ENCODE assay signal across 19 mouse cellular contexts in genomic region chr15:91000280-91001036, GRCm38 (mm10). TPM values are rescaled to one million over a fixed set of nuclear protein-coding genes. Genes with fewer than 3 reads are reported as not detected.
A peak's percentile ranks its signal among the peaks of the same experiment; 100 is the strongest.
DNase-seq lines count a peak whose midpoint lies in the region; ATAC-seq lines count a peak whose summit lies in the region.
"Had no signal": no experiment of that assay in that cellular context is flagged by ENCODE, and none has a peak within 500 bp of the region (broad histone marks: within the 10 kb centered on the region; RNA-seq: fewer than 3 reads in every experiment).

No protein-coding gene starts in this region.

- H3K4me1 ChIP-seq in forebrain, embryonic 13.5 days: peaks cover 35% of the 10 kb centered on the region
- peaks cover 18% of the 10 kb centered on the region for H3K4me1 ChIP-seq in hindbrain, embryonic 14.5 days (replicated peaks; ENCODE audit: control insufficient read depth, insufficient read depth, low read length)
- H3K4me1 ChIP-seq in midbrain, embryonic 15.5 days: peaks cover 19% of the 10 kb centered on the region
- H3K4me1 ChIP-seq: megakaryocyte, embryonic 14.5 days had no signal

- peaks cover 19% of the 10 kb centered on the region for H3K36me3 ChIP-seq in forebrain, embryonic 13.5 days (ENCODE audit: poor library complexity, severe bottlenecking)
- peaks cover 16% of the 10 kb centered on the region for H3K36me3 ChIP-seq in hindbrain, embryonic 14.5 days (replicated peaks; ENCODE audit: control insufficient read depth, insufficient read depth)
- H3K36me3 ChIP-seq in midbrain, embryonic 15.5 days (replicated peaks): no peaks in the 10 kb centered on the region
- H3K36me3 ChIP-seq: G1E had no signal

- H3K27me3 ChIP-seq in forebrain, embryonic 13.5 days: no peaks in the 10 kb centered on the region
- H3K27me3 ChIP-seq in hindbrain, embryonic 14.5 days (ENCODE audit: control insufficient read depth, insufficient read depth, low read length): no peaks in the 10 kb centered on the region
- H3K27me3 ChIP-seq in midbrain, embryonic 15.5 days (replicated peaks): no peaks in the 10 kb centered on the region
- H3K27me3 ChIP-seq: megakaryocyte, embryonic 14.5 days had no signal

- peak overlapping the region; percentile 30; the same call in 1 of the 2 replicates for H3K9ac ChIP-seq in forebrain, embryonic 13.5 days
- peak overlapping the region; percentile 9; the same call in 1 of the 2 replicates for H3K9ac ChIP-seq in hindbrain, embryonic 14.5 days
- no peak overlapping the region for H3K9ac ChIP-seq in midbrain, embryonic 15.5 days

- peak overlapping the region; percentile 78 for H3K27ac ChIP-seq in forebrain, embryonic 13.5 days
- H3K27ac ChIP-seq in hindbrain, embryonic 14.5 days: 0 out of 2 replicates have a peak overlapping the region, but pooled peaks have one; percentile 14
- peak overlapping the region; percentile 39; the same call in 1 of the 2 replicates for H3K27ac ChIP-seq in midbrain, embryonic 15.5 days
- H3K27ac ChIP-seq: heart, adult 2 months had no signal

- H3K4me3 ChIP-seq in forebrain, embryonic 13.5 days: 0 out of 2 replicates have a peak overlapping the region, but pooled peaks have one; percentile 4
- H3K4me3 ChIP-seq in hindbrain, embryonic 14.5 days (replicated peaks; ENCODE audit: low read length): no peak overlapping the region
- no peak overlapping the region for H3K4me3 ChIP-seq in midbrain, embryonic 15.5 days
- H3K4me3 ChIP-seq: heart, adult 2 months; megakaryocyte, embryonic 14.5 days had no signal

- 22% methylated on average over 21 of the region's 21 CpGs for WGBS in forebrain, embryonic 13.5 days
- 40% methylated on average over 21 of the region's 21 CpGs for WGBS in hindbrain, embryonic 14.5 days
- WGBS in midbrain, embryonic 15.5 days: 26% methylated on average over 21 of the region's 21 CpGs

- peak; percentile 50; the same call in 1 of the 2 replicates for ATAC-seq in forebrain, embryonic 13.5 days
- ATAC-seq in hindbrain, embryonic 14.5 days (ENCODE audit: low FRiP score): no peak
- ATAC-seq in midbrain, embryonic 15.5 days (replicated peaks): no peak
- ATAC-seq: CD4-positive, CD25-positive, alpha-beta regulatory T cell, adult 4 months; inflammation-experienced regulatory T-cells, adult 6 months had no signal

- peak overlapping the region; percentile 47 for H3K4me2 ChIP-seq in forebrain, embryonic 13.5 days
- peak overlapping the region; percentile 23 for H3K4me2 ChIP-seq in hindbrain, embryonic 14.5 days (replicated peaks)
- peak overlapping the region; percentile 19; the same call in 1 of the 2 replicates for H3K4me2 ChIP-seq in midbrain, embryonic 15.5 days

- intact Hi-C loops in left cerebral cortex, postnatal 4 days (cut with DNase I): no loop called here

- no peaks in the 10 kb centered on the region for H3K9me3 ChIP-seq in forebrain, embryonic 13.5 days (replicated peaks)
- no peaks in the 10 kb centered on the region for H3K9me3 ChIP-seq in hindbrain, embryonic 14.5 days (ENCODE audit: control insufficient read depth, low read length)
- H3K9me3 ChIP-seq in midbrain, embryonic 15.5 days: no peaks in the 10 kb centered on the region

- DNase-seq in embryo, embryonic 10 days (ENCODE audit: low spot score): peak; percentile 29
- DNase-seq in embryo, embryonic 11 days: no peak
- DNase-seq in hindbrain, embryonic 14.5 days (ENCODE audit: low spot score): no peak
- DNase-seq in cerebellum, adult 11 months: no peak
- no peak for DNase-seq in left cerebral cortex, postnatal 4 days
- DNase-seq in urinary bladder, postnatal 25 days (ENCODE audit: low spot score): no peak
- DNase-seq: adrenal gland, adult 2 months; cerebellum, postnatal 25 days; heart, adult 2 months; kidney, adult 9 months; kidney, postnatal 36 days; lung, postnatal 10 days; right cerebral cortex, postnatal 14 days had no signal

RNA-seq across cellular contexts. Expression of gene Kif21a, which starts 49.3 kb away (rescaled TPM):
- polyA plus RNA-seq in forebrain, embryonic 13.5 days (2015; fragmentation: Nextera tagmentation; extraction: Ambion mirVana): 54.9 and 56.4 TPM in 2 replicates
- 50.6 and 50.8 TPM in 2 replicates for polyA plus RNA-seq in hindbrain, embryonic 14.5 days (2014; fragmentation: Nextera tagmentation; extraction: Ambion mirVana)
- 50.3 and 50.9 TPM in 2 replicates for polyA plus RNA-seq in midbrain, embryonic 15.5 days (2015; fragmentation: Nextera tagmentation; extraction: Ambion mirVana)
- 10 to 100 TPM; 69.9 to 70.0 TPM for total RNA-seq in left cerebral cortex, postnatal 4 days (2021)
- total RNA-seq: G1E had no signal
- polyA plus RNA-seq: CD4-positive, CD25-positive, alpha-beta regulatory T cell, adult 4 months; G1E; inflammation-experienced regulatory T-cells, adult 6 months had no signal

Comparison
In these comparisons a context has a peak if more than half of its experiments do, and no peak if none do; other contexts are left out.
1. H3K27ac ChIP-seq: peak in every context shown above with its lines; median percentile 78 in forebrain, embryonic 13.5 days; 39 in midbrain, embryonic 15.5 days; 14 in hindbrain, embryonic 14.5 days.